Mouse (Mus musculus) erythroblast, embryonic 14.5 days (primary cell): ENCODE measurements around the gene Plekha7. TPM values are rescaled to one million over a fixed set of nuclear protein-coding genes. Genes with fewer than 3 reads are reported as not detected.

ENCODE experiments used
- H3K27me3 ChIP-seq: 2 replicates; pipeline ENCODE4 v1.6.1; 2012; ENCODE audit warnings: inconsistent platforms; ENCODE audit not compliant: control insufficient read depth
- H3K36me3 ChIP-seq: 2 replicates; pipeline ENCODE4 v1.6.1; 2012; ENCODE audit warnings: mild to moderate bottlenecking, inconsistent platforms; ENCODE audit not compliant: control insufficient read depth
- H3K4me1 ChIP-seq: 2 replicates; pipeline ENCODE4 v1.6.1; 2012; ENCODE audit warnings: inconsistent platforms; ENCODE audit not compliant: control insufficient read depth
- H3K4me3 ChIP-seq: replicated peaks from 2 replicates; pipeline ENCODE3; 2012; ENCODE audit warnings: moderate library complexity, mild to moderate bottlenecking, inconsistent platforms
- H3K9me3 ChIP-seq: 2 replicates; pipeline ENCODE4 v1.6.1; 2012; ENCODE audit warnings: low read length, inconsistent platforms, mixed read lengths; ENCODE audit not compliant: control insufficient read depth
- GATA1 ChIP-seq: IDR thresholded peaks from 2 replicates; pipeline ENCODE4 v1.6.1; 2012; ENCODE audit warnings: low read length, inconsistent platforms, mixed read lengths
- TAL1 ChIP-seq: IDR thresholded peaks from 3 replicates; pipeline ENCODE4 v1.6.1; 2012; ENCODE audit warnings: low read length, inconsistent platforms, mixed read lengths
- polyA plus RNA-seq: library from polyadenylated mRNA; stranded (reverse); fragments of >175 nt; gene quantifications from 2 replicates; pipeline ENCODE4 v1.2.3, GENCODE M21; 2012

Gene Plekha7
- polyA plus RNA-seq, 1 experiment: 0.19 TPM

DNA sequence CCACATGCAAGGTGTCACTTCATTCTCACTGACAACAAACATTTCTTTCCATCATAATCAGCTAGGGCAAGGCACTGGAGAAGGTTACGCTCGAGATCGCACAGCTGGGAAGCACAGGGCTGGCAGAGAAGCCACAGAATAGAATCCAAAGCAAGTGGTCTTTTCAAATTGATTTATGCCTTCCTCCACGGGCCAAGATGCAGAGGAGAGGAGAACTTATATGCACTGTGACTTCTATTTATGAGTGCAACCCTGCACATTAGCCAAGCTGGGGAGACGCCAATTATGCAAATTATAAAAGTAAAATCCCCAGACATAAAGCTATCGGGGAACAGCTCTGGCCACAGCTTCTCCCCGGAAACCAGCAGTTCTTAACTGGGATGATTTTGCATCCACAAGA lies 86.3 kb downstream of the Plekha7 start:
- H3K4me1 ChIP-seq: no peaks in the 10 kb centered on the region
- H3K4me3 ChIP-seq: no peak overlapping the region
- TF ChIP-seq GATA1 (no peak), TAL1 (no peak)
- no peaks in the 10 kb centered on the region for H3K9me3 ChIP-seq
- no peaks in the 10 kb centered on the region for H3K27me3 ChIP-seq
- no peaks in the 10 kb centered on the region for H3K36me3 ChIP-seq

DNA sequence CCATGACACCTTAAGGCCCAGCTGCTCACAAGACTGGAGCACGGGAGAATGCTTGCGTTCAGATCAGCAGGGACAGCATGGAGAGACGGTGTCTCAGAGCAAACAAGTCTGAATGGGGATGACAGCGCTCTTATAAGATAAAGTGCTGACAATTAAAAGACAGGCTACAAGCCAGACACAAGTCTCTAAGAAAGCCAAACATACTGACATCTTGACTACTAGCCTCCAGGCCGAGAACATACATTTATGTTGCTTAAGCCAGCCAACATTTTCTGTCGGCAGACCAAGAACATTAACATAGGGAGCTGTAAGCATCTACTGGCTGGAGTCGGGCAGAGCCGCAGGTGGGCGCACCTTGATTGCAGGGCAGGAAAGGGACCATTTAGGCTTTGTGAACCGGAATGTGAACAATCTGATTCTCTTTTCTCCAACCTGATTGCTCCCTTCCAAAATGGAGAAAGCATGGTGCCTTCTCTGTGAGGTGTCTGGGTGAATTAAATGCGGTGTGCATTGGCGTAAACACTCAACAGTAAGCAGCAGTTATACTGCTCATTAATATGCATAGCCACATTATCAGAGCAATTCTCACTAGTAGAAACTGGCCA lies 88.0 kb downstream of the Plekha7 start:
- TF ChIP-seq TAL1 (no peak), GATA1 (no peak)
- Histone ChIP-seq H3K4me1 (no peaks in the 10 kb centered on the region), H3K27me3 (no peaks in the 10 kb centered on the region), H3K36me3 (no peaks in the 10 kb centered on the region), H3K9me3 (no peaks in the 10 kb centered on the region; the same call in 1 of the 2 replicates), H3K4me3 (no peak overlapping the region)

DNA sequence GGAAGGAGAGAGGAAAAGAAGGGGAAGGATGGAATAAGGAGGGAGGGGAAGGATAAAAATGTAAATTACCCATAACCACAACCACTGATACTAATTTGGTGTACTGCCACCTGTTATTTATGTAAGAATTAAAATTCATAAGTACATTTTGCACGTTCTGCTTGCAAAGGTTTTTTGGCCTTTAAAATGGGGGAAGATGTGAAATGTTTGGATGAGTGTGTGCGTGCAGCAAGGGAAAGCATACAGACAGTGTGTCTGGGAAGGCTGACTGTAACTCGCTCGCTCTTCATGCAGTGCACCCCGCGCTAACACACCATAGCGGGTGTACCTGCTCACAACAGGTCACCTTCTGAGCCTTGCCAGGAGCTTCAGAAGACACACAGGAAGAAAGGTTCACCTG lies 90.4 kb downstream of the Plekha7 start:
- Histone ChIP-seq H3K9me3 (no peaks in the 10 kb centered on the region; the same call in 1 of the 2 replicates), H3K27me3 (no peaks in the 10 kb centered on the region), H3K36me3 (no peaks in the 10 kb centered on the region), H3K4me3 (no peak overlapping the region), H3K4me1 (no peaks in the 10 kb centered on the region)
- TF ChIP-seq GATA1 (no peak), TAL1 (no peak)

DNA sequence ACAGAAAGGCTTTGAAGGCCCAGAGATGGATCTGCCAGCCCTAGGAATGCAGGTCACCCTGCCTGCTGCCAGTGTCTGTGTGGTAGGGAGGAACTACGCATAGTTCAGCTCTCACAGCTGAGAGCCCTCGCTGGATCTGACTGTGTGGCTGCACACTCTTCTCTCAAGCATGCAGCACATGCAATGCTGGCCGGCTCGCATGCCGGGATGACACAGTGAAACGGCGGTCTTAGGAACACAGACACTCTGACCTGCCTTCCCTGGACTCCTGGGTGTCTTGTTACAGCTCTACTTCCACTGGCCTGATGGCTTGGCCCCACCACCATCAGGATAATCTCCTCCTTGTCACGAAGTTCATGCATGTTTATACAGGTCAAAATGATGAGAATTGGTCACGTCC lies 96.3 kb downstream of the Plekha7 start:
- Histone ChIP-seq H3K4me3 (no peak overlapping the region), H3K36me3 (no peaks in the 10 kb centered on the region), H3K4me1 (no peaks in the 10 kb centered on the region), H3K27me3 (no peaks in the 10 kb centered on the region), H3K9me3 (no peaks in the 10 kb centered on the region; the same call in 1 of the 2 replicates)
- TF ChIP-seq TAL1: no peak
- no peak for TF ChIP-seq GATA1

DNA sequence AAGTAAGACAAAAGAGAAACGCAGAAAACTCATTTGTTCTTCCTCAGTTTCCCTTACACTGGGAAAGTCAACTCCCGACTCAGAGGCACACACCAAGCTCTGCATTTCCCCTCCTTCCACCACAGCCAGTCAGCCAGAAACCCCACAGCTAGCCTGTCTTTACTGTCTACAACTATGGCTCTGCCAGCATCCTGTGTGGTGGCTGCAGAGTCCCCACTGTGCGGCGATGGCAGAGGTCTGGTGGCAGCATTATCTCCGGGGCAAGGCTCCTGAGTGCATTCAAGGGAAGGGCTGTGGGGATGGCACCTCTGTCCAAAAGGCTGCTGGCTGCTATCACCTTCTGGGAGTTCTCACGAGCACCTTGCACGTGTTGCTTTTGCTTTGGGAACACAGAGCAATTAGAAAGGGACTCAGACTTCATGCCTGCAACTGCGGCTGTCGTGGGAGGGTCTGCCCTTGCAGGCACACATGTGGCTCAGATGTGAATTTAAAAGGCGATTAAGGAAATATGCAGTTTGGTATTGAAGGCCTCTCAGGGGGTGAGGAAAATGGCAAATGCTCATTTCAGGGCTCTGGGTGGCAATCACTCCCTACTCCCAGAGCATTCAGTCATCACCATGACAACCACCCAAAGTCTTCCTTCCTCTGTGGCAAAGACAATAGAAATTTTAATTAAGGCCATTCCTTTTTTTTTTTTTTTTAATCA lies 98.1 kb downstream of the Plekha7 start:
- Histone ChIP-seq H3K4me3 (no peak overlapping the region), H3K4me1 (no peaks in the 10 kb centered on the region), H3K27me3 (no peaks in the 10 kb centered on the region), H3K36me3 (no peaks in the 10 kb centered on the region), H3K9me3 (no peaks in the 10 kb centered on the region)
- no peak for TF ChIP-seq GATA1
- TF ChIP-seq TAL1: no peak

DNA sequence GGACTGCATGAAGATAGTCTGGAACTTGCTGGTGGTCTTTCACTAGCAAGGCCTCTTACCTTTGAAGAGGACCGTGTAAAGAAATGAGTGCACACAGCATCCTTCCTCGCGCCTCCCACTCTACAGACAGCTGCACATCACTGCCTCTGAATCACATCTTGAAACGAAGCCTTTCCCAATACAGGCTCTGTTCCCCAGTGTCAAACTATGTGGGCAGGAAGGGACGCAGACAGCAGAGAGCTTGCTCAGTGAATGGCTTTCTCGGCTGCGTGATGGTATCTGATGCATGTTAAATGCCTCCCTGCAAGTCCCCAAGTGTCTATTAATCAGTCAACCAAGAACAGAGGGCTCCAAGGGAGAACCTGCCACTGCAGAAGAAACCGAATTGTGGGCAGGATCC lies 99.3 kb downstream of the Plekha7 start:
- Histone ChIP-seq H3K4me1 (no peaks in the 10 kb centered on the region), H3K36me3 (no peaks in the 10 kb centered on the region), H3K4me3 (no peak overlapping the region), H3K27me3 (no peaks in the 10 kb centered on the region), H3K9me3 (no peaks in the 10 kb centered on the region)
- TF ChIP-seq TAL1 (no peak), GATA1 (no peak)

DNA sequence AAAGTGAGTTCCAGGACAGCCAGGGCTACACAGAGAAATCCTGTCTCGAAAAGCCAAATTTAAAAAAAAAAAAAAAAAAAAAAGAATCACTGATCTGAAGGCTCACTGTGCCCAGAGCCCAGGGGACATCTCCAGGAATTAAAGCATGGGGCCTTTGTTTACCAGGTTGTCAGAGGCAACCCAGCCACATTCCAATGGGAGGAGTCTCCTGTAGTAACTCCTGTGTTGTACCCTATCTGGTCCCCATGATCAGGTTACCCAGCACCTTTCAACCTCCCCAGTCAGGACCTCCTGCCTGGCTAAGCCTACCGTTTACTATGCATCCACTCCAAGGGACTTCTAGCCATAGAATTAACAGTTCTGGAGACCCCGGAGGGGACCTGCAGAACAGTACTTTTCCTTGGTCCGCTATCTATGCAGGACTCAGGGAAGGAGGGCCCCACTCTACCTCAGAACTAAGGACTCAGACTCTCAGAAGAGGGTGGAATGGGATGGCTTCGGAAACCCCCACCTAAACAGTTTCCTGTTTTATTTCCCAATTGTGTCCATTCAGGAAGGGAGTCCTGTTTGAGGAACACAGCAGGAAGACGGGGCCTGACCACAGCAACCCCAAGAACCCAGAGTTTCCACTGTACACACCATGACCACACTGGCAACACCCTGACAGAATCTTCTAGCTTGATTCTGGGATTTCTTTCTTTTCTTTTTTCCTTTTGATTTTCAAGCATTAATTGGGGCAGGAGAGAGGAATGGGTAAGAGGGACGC lies 101.2 kb downstream of the Plekha7 start:
- TF ChIP-seq TAL1 (no peak), GATA1 (no peak)
- H3K36me3 ChIP-seq: no peaks in the 10 kb centered on the region
- H3K4me1 ChIP-seq: no peaks in the 10 kb centered on the region
- H3K9me3 ChIP-seq: no peaks in the 10 kb centered on the region
- H3K27me3 ChIP-seq: no peaks in the 10 kb centered on the region
- H3K4me3 ChIP-seq: no peak overlapping the region

DNA sequence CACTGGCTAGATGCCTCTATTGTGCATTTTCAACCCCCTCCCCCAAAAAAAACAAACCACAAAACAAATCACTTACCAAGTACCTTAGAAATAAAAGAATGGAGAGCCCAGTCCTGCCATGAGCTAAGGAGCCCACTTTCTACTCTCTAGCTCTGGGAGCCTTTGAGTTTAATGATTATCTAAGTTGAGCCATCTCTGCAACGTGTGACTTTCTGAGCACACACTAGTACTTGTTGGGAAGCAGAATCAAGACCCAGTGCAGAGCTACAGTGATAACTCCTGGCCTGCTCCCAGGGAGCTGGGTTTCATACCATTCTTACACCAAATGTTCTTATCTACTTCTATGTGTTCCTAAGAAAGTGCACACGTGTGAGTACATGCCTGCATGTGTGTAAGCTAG lies 102.7 kb downstream of the Plekha7 start:
- no peaks in the 10 kb centered on the region for H3K9me3 ChIP-seq
- no peaks in the 10 kb centered on the region for H3K27me3 ChIP-seq
- no peaks in the 10 kb centered on the region for H3K36me3 ChIP-seq
- TF ChIP-seq TAL1: no peak
- no peak for TF ChIP-seq GATA1
- H3K4me1 ChIP-seq: no peaks in the 10 kb centered on the region
- no peak overlapping the region for H3K4me3 ChIP-seq

DNA sequence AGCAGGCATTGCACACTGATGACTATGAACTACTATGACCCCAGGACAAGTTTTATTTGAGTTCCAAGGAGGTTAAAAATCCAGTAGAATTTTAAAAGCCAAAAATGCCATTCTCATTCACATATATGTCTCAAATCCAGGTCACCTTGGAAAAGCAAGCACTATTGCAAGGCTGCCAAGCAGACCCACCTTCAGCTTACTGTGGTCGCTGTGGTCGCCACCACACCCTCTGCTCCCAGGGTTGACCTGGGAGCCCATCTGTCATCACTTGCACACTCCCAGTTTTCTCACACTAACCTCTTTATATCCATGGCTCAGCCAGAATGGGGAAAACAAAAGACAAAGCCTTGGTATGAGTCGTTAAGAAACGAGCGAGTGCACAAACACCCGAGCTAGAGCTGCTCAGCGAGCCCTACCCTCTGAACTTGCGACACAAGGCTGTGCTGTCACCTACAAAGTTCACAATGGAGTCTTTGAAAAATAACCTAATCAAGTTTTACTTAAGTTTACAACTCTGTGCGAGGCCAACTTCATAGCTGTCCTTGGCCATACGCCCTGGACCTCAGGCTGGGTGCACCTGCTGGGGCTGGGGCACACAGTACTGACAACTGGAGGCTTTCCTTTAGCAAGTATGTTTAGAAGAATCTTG lies 106.0 kb downstream of the Plekha7 start:
- Histone ChIP-seq H3K4me3 (no peak overlapping the region), H3K27me3 (no peaks in the 10 kb centered on the region), H3K4me1 (no peaks in the 10 kb centered on the region), H3K9me3 (no peaks in the 10 kb centered on the region), H3K36me3 (no peaks in the 10 kb centered on the region)
- TF ChIP-seq TAL1: no peak
- no peak for TF ChIP-seq GATA1
